Mouse (Mus musculus) kidney, postnatal 10 days (tissue): ENCODE data around the gene Upk1a.
A peak's percentile ranks its signal among the peaks of the same experiment; 100 is the strongest.

Experiments used
- DNase-seq: peaks from one replicate; pipeline ENCODE4 v3.0.0; 2021; ENCODE audit warnings: mixed read lengths

The Upk1a gene

GRCm38 (mm10) chr7:30600651-30601050, 12.0 kb downstream of the Upk1a start:
- DNase-seq = peak; percentile 68

- DNase-seq = peak; percentile 96
Measured at GRCm38 (mm10) chr7:30599933-30600353, 12.7 kb downstream of the Upk1a start.

GRCm38 (mm10) chr7:30598786-30599185, 13.9 kb downstream of the Upk1a start, which contains the start of gene Zbtb32:
TSS of gene Zbtb32 (minus strand) at chr7:30598909.
- peak; percentile 4 for DNase-seq

- DNase-seq = no peak
Measured at GRCm38 (mm10) chr7:30596811-30597210, 15.8 kb downstream of the Upk1a start.

GRCm38 (mm10) chr7:30596093-30596492, 16.6 kb downstream of the Upk1a start:
- DNase-seq = no peak

- DNase-seq = no peak
Measured at GRCm38 (mm10) chr7:30594510-30595024, 18.1 kb downstream of the Upk1a start.

- DNase-seq = no peak
Measured at GRCm38 (mm10) chr7:30593579-30594509, 18.8 kb downstream of the Upk1a start.

- no peak for DNase-seq
Measured at GRCm38 (mm10) chr7:30592772-30593423, 19.7 kb downstream of the Upk1a start.

GRCm38 (mm10) chr7:30591605-30591951, 21.1 kb downstream of the Upk1a start:
- no peak for DNase-seq

- DNase-seq = no peak
Measured at GRCm38 (mm10) chr7:30590927-30591604, 21.6 kb downstream of the Upk1a start.

GRCm38 (mm10) chr7:30589435-30590301, 23.0 kb downstream of the Upk1a start:
- peak; percentile 94 for DNase-seq

- peak; percentile 97 for DNase-seq
Measured at GRCm38 (mm10) chr7:30588676-30589434, 23.8 kb downstream of the Upk1a start, which contains the start of gene Kmt2b. TSS of gene Kmt2b (minus strand) at chr7:30588726.

GRCm38 (mm10) chr7:30587842-30588667, 24.6 kb downstream of the Upk1a start:
- DNase-seq = peak; percentile 65

- no peak for DNase-seq
Measured at GRCm38 (mm10) chr7:30586455-30587020, 26.1 kb downstream of the Upk1a start.

- no peak for DNase-seq
Measured at GRCm38 (mm10) chr7:30585170-30585569, 27.5 kb downstream of the Upk1a start.

- DNase-seq = no peak
Measured at GRCm38 (mm10) chr7:30584339-30584738, 28.3 kb downstream of the Upk1a start.

GRCm38 (mm10) chr7:30581547-30581946, 31.1 kb downstream of the Upk1a start:
- no peak for DNase-seq

- DNase-seq = no peak
Measured at GRCm38 (mm10) chr7:30579950-30580349, 32.7 kb downstream of the Upk1a start.

- peak; percentile 61 for DNase-seq
Measured at GRCm38 (mm10) chr7:30572969-30573368, 39.7 kb downstream of the Upk1a start.

- DNase-seq = no peak
Measured at GRCm38 (mm10) chr7:30572389-30572788, 40.3 kb downstream of the Upk1a start.
